Mouse (Mus musculus): ENCODE results near the gene Pdcd1lg2. TPM values are rescaled to one million over a fixed set of nuclear protein-coding genes. Genes with fewer than 3 reads are reported as not detected.

The Pdcd1lg2 gene
- total RNA-seq, 2 experiments from 2014 or later = not detected

DNA sequence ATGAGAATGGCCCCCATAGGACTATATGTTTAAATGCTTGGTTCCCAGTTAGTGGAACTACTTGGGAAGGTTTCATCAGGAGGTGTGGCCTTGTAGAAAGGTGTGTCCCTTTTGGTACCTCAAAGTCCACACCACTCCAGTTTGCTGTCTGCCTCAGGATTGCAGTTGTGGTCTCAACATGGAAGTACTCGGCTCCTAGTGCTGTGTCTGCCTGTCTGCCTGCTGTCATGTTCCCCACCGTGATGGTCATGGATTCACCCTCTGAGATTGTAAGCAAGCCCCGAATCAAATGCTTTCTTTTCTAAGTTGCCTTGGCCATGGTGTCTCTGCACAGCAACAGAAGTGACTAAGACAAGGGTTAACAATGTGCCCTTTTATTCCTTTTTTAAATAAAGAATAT lies 103.4 kb downstream of the Pdcd1lg2 start:
- DNase-seq = no peak
- intact Hi-C loops (cut with DNase I; ENCODE audit: low total_unique reads) = no loop called here

DNA sequence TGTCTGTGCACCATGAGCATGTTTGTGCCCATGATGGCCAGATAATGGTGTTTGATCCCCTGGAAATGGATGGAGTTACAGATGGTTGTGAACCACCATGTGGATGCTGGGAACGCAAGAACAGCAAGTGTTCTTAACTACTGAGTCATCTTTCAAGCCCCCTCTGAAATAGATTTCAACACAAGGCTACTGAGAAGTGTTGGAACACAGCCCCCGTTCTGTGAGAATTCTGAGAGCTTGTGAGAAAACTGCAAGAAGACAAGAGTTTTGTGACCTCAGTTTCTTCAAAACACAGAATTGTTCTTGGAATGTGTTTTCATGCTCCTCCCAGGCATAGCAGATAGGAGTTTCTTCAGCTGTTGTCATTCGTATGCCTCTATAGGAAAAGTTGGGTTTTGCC lies 104.7 kb downstream of the Pdcd1lg2 start:
- intact Hi-C loops (cut with DNase I; ENCODE audit: low total_unique reads) = no loop called here
- no peak for DNase-seq

DNA sequence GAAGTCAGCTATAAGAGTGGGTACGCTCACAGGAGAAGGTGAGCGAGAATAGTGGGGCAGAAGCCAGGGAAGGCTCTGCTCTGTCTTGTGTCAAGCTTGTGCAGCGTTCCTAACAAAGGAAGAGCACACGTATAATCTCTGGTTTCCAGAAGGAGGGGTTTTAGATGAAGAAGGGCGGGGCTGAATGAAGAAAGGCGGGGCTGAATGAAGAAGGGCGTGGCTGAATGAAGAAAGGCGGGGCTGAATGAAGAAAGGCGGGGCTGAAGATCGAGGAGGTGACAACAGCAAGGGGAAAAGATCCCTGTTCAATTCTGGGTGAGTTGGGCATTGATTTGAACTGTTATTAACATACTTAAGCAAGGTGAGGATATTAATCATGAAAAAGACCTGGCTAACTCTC lies 105.3 kb downstream of the Pdcd1lg2 start:
- DNase-seq = no peak
- intact Hi-C loops (cut with DNase I; ENCODE audit: low total_unique reads) = no loop called here

DNA sequence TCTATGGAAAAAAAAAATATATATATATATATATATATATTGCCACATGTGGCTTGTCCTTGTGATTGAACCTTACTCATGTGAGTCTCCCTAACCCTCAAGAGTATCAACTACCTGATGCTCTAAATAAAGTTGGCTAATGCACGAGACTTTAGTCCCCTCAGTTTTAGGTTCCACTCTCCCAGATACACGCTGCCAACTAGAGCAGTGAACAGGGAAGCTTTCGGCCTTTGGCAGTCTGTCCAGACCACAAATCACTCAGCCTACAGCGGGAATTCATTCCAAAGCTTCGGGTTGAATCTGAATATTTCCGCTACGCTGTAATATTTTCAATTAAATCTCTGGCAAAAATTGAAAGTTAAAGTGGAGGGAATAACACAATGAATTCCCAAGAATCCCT lies 107.7 kb downstream of the Pdcd1lg2 start:
- DNase-seq = peak; percentile 36

DNA sequence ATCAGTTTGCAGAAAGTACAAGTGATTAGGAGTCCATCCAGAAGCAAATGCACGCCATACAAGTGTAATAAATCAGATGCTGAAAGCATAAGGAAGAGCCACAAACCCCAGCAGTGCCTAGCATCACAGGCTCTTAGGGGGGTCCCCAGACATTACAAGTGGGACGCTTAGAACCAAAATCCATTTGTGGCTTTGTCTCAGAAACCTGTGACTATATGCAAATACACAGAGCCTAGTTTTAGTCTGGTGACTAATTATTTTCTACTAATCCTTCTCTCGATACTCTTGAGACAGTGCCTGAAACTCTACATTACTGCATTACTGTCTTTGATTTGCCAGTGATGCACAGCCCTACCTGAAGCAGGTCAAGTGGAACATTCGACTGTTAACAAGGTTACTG lies 108.2 kb downstream of the Pdcd1lg2 start:
- intact Hi-C loops (cut with DNase I; ENCODE audit: low total_unique reads) = no loop called here

More for the DNA sequence above, 107.7 kb downstream of the Pdcd1lg2 start:
- intact Hi-C loops (cut with DNase I; ENCODE audit: low total_unique reads) = no loop called here

More for the DNA sequence above, 108.2 kb downstream of the Pdcd1lg2 start:
- DNase-seq = no peak

Other genes starting within 250 kb of the Pdcd1lg2 start
- gene Jak2, start 159.1 kb upstream of the Pdcd1lg2 start, total RNA-seq (2021) = 10 to 100 TPM; 16.2 to 17.0 TPM
- gene Insl6, start 85.6 kb upstream of the Pdcd1lg2 start, total RNA-seq (2021) = under 1 TPM in 1 of 2 experiments, not detected in 1; 0.33 TPM
- gene Rln1, start 76.2 kb upstream of the Pdcd1lg2 start, total RNA-seq (2021) = not detected
- 10 to 100 TPM; 19.9 to 22.5 TPM for gene Plgrkt, start 43.5 kb upstream of the Pdcd1lg2 start, total RNA-seq (2021)
- under 1 TPM; 0.53 to 0.64 TPM for gene Cd274, start 43.5 kb upstream of the Pdcd1lg2 start, total RNA-seq (2021)
- gene Ric1, start 111.4 kb downstream of the Pdcd1lg2 start, total RNA-seq (2021) = 10 to 100 TPM; 24.2 to 26.1 TPM
- 1 to 10 TPM; 6.8 to 8.8 TPM for gene Ermp1, start 237.5 kb downstream of the Pdcd1lg2 start, total RNA-seq (2021)